Mouse (Mus musculus): ENCODE measurements around the gene Rsph1.

The Rsph1 gene

GRCm38 (mm10) chr17:31276922-31277918 is at the start of gene Rsph1:
Rsph1 (minus strand) TSS chr17:31277383.
- CTCF ChIA-PET, result interaction anchor here (0.6 to 5.5 kb wide), 20 partner anchors 12 to 241 kb away, joined by 3 to 53 read pairs (median 4); no protein-coding TSS in a partner anchor
- POLR2A ChIA-PET, result interaction anchor here in 3 of 4 experiments (0.6 to 10.7 kb wide), 24 partner anchors 10 to 399 kb away, joined by 3 to 216 read pairs (median 4); partner anchors contain the start of genes Abcg1 (in 1 of the 3) and Slc37a1 (in 1 of the 3)

GRCm38 (mm10) chr17:31326220-31326852 is 49.2 kb upstream of the Rsph1 start:
- ChIA-PET POLR2A (interaction anchor here (0.6 to 12.0 kb wide), 16 partner anchors 10 to 296 kb away, joined by 3 to 70 read pairs (median 4); no protein-coding TSS in a partner anchor), CTCF (interaction anchor here (0.6 to 4.6 kb wide), 47 partner anchors 8 to 999 kb away, joined by 3 to 32 read pairs (median 4); partner anchors contain the start of gene Cbs (in 1 of the 4))

DNA sequence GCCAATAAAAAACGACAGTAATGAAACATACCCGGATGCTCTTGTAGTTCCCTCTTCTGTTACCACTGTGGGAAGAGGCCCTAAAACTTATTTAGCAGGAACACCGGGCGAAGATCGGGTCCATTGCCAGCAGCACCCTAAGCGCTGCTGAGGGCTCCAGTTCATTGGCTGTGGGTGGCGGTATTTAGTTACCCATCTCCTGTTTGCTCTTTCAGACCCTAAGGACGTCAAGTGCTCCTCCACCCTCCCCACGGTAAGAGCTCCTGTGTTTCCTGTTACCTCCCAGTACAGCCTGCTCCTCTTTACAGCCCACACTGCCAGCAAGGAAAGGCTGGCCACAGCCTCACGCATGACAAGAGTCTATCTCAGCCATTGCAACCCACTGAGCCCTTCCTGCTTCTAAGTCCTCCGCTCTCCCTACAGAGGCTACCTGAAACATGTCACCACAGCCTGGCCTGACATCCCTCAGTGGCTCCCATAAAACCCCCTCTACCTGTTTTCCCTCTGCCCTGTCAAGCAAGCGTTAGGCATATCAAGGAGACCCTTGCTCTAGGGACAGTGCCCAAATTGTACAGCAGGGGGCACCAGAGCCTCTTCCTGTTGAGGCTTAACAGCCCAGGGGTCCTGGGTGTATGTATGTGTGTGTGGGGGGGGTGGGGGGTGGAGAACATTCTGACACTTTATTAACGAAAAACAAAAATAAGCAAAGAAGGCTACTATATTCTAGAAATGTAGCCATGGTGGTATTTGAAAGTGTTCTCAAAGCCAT is 48.5 kb upstream of the Rsph1 start:
- ChIA-PET POLR2A (interaction anchor here (0.6 to 12.0 kb wide), 17 partner anchors 11 to 297 kb away, joined by 3 to 70 read pairs (median 4); no protein-coding TSS in a partner anchor), CTCF (interaction anchor here (0.6 to 4.6 kb wide), 51 partner anchors 8 to 998 kb away, joined by 3 to 32 read pairs (median 4); partner anchors contain the start of gene Cbs (in 1 of the 4))

- POLR2A ChIA-PET, result interaction anchor here in 2 of 4 experiments (0.7 to 12.0 kb wide), 7 partner anchors 11 to 77 kb away, joined by 3 to 70 read pairs (median 5); no protein-coding TSS in a partner anchor
Observed at GRCm38 (mm10) chr17:31324227-31324626, 47.0 kb upstream of the Rsph1 start.

DNA sequence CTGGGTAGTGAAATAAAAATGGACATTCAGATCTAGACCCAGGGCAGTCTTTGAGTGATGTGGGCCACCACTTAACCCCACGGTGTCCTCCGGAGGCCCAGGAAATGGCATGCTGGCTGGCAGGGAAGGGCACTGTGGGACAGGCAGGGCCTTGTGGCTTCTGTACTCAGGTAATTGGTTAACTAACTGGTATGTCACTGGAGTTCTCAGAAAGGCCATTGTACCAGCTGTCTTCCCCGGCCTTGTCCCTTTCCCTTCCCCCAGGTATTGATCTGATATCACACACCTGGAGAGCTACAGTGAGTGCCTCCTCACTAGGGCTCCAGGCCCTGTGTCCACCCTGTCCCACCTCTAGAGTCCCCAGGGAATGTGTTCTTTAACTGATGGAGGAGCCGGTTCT is 46.2 kb upstream of the Rsph1 start:
- CTCF ChIA-PET, result interaction anchor here (0.9 to 2.3 kb wide), 12 partner anchors 9 to 312 kb away, joined by 3 to 14 read pairs (median 4); no protein-coding TSS in a partner anchor
- POLR2A ChIA-PET, result interaction anchor here in 2 of 4 experiments (0.5 to 12.0 kb wide), 7 partner anchors 10 to 64 kb away, joined by 3 to 70 read pairs (median 3); no protein-coding TSS in a partner anchor

More at GRCm38 (mm10) chr17:31324227-31324626, 47.0 kb upstream of the Rsph1 start:
- CTCF ChIA-PET, result interaction anchor here (0.5 to 3.1 kb wide), 19 partner anchors 8 to 201 kb away, joined by 3 to 14 read pairs (median 4); no protein-coding TSS in a partner anchor

GRCm38 (mm10) chr17:31322446-31322845 is 45.3 kb upstream of the Rsph1 start:
- ChIA-PET POLR2A (interaction anchor here in 2 of 4 experiments (1.0 to 12.0 kb wide), 5 partner anchors 9 to 27 kb away, joined by 3 to 70 read pairs (median 31); no protein-coding TSS in a partner anchor), CTCF (interaction anchor here in 1 of 4 experiments (2.1 kb wide), 2 partner anchors 27 to 170 kb away, joined by 6 to 14 read pairs; no protein-coding TSS in a partner anchor)

- ChIA-PET POLR2A (interaction anchor here in 3 of 4 experiments (0.7 to 12.0 kb wide), 10 partner anchors 9 to 943 kb away, joined by 3 to 70 read pairs (median 3); no protein-coding TSS in a partner anchor), CTCF (interaction anchor here in 2 of 4 experiments (0.5 to 0.7 kb wide), 4 partner anchors 9 to 486 kb away, joined by 3 to 9 read pairs (median 4); no protein-coding TSS in a partner anchor)
Observed at GRCm38 (mm10) chr17:31321425-31321824, 44.2 kb upstream of the Rsph1 start.

GRCm38 (mm10) chr17:31318906-31319767 is 42.0 kb upstream of the Rsph1 start:
- CTCF ChIA-PET, result interaction anchor here in 2 of 4 experiments (0.9 to 2.0 kb wide), 3 partner anchors 22 to 65 kb away, joined by 3 to 5 read pairs (median 4); no protein-coding TSS in a partner anchor
- POLR2A ChIA-PET, result interaction anchor here in 2 of 4 experiments (0.5 to 1.6 kb wide), 4 partner anchors 10 to 321 kb away, joined by 3 to 5 read pairs (median 4); no protein-coding TSS in a partner anchor

GRCm38 (mm10) chr17:31317521-31318272 is 40.5 kb upstream of the Rsph1 start:
- ChIA-PET CTCF (interaction anchor here (0.6 to 2.2 kb wide), 32 partner anchors 9 to 299 kb away, joined by 3 to 21 read pairs (median 4); partner anchors contain the start of genes Ndufv3 (in 1 of the 4) and Wdr4 (in 1 of the 4)), POLR2A (interaction anchor here in 3 of 4 experiments (0.5 to 1.5 kb wide), 15 partner anchors 9 to 339 kb away, joined by 3 to 9 read pairs (median 3); partner anchors contain the start of gene Rsph1 (in 1 of the 3))

- POLR2A ChIA-PET, result interaction anchor here in 3 of 4 experiments (0.5 to 1.5 kb wide), 12 partner anchors 8 to 340 kb away, joined by 3 to 9 read pairs (median 3); partner anchors contain the start of gene Rsph1 (in 1 of the 3)
- CTCF ChIA-PET, result interaction anchor here (0.5 to 2.2 kb wide), 21 partner anchors 8 to 378 kb away, joined by 3 to 21 read pairs (median 6); no protein-coding TSS in a partner anchor
Observed at GRCm38 (mm10) chr17:31316998-31317397, 39.8 kb upstream of the Rsph1 start.

- ChIA-PET CTCF (interaction anchor here in 3 of 4 experiments (0.6 to 2.2 kb wide), 6 partner anchors 9 to 176 kb away, joined by 3 to 12 read pairs (median 4); no protein-coding TSS in a partner anchor), POLR2A (interaction anchor here in 3 of 4 experiments (0.7 to 5.7 kb wide), 6 partner anchors 9 to 411 kb away, joined by 3 to 39 read pairs (median 3); no protein-coding TSS in a partner anchor)
Observed at GRCm38 (mm10) chr17:31315993-31316392, 38.8 kb upstream of the Rsph1 start.

GRCm38 (mm10) chr17:31315046-31315792 is 38.0 kb upstream of the Rsph1 start:
- CTCF ChIA-PET, result interaction anchor here in 2 of 4 experiments (0.6 to 1.8 kb wide), 3 partner anchors 10 to 34 kb away, joined by 3 to 8 read pairs (median 3); no protein-coding TSS in a partner anchor

GRCm38 (mm10) chr17:31312648-31313047 is 35.5 kb upstream of the Rsph1 start:
- CTCF ChIA-PET, result interaction anchor here in 2 of 4 experiments (0.8 to 1.6 kb wide), 3 partner anchors 12 to 28 kb away, joined by 3 to 5 read pairs (median 4); no protein-coding TSS in a partner anchor
- POLR2A ChIA-PET, result interaction anchor here in 3 of 4 experiments (0.6 to 14.1 kb wide), 9 partner anchors 9 to 1582 kb away, joined by 3 to 341 read pairs (median 3); partner anchors contain the start of genes Pknox1 (in 1 of the 3) and Slc37a1 (in 1 of the 3)

More at GRCm38 (mm10) chr17:31315046-31315792, 38.0 kb upstream of the Rsph1 start:
- POLR2A ChIA-PET, result interaction anchor here in 2 of 4 experiments (0.9 to 5.7 kb wide), 6 partner anchors 9 to 28 kb away, joined by 3 to 39 read pairs (median 3); no protein-coding TSS in a partner anchor

GRCm38 (mm10) chr17:31311047-31311446 is 33.9 kb upstream of the Rsph1 start:
- POLR2A ChIA-PET, result interaction anchor here in 2 of 4 experiments (0.6 to 14.1 kb wide), 11 partner anchors 14 to 296 kb away, joined by 3 to 341 read pairs (median 5); partner anchors contain the start of genes Pknox1 (in 1 of the 2) and Slc37a1 (in 1 of the 2)
- CTCF ChIA-PET, result interaction anchor here in 2 of 4 experiments (0.5 to 1.6 kb wide), 10 partner anchors 10 to 293 kb away, joined by 3 to 6 read pairs (median 3); no protein-coding TSS in a partner anchor
